Comparison of ENCODE assay signal across 23 mouse cellular contexts in genomic region chr11:61649163-61649580, GRCm38 (mm10). TPM values are rescaled to one million over a fixed set of nuclear protein-coding genes. Genes with fewer than 3 reads are reported as not detected.
DNase-seq lines count a peak whose midpoint lies in the region; ATAC-seq and TF ChIP-seq lines count a peak whose summit lies in the region.
"Had no signal": no experiment of that assay in that cellular context is flagged by ENCODE, and none has a peak within 500 bp of the region (broad histone marks: within the 10 kb centered on the region; RNA-seq: fewer than 3 reads in every experiment).

No protein-coding gene starts in this region.

- H3K27me3 ChIP-seq in spleen, adult 2 months (ENCODE audit: control insufficient read depth, insufficient read depth, low read length) = no peaks in the 10 kb centered on the region
- H3K27me3 ChIP-seq in CH12.LX (replicated peaks) = no peaks in the 10 kb centered on the region
- H3K27me3 ChIP-seq in liver, embryonic 12.5 days (replicated peaks) = peaks cover 25% of the 10 kb centered on the region
- H3K27me3 ChIP-seq: embryonic facial prominence, embryonic 13.5 days; embryonic facial prominence, embryonic 15.5 days; forebrain, embryonic 12.5 days had no signal

- no peaks in the 10 kb centered on the region for H3K9me3 ChIP-seq in CH12.LX (replicated peaks; ENCODE audit: low read length)
- no peaks in the 10 kb centered on the region for H3K9me3 ChIP-seq in liver, embryonic 12.5 days (replicated peaks)
- H3K9me3 ChIP-seq: embryonic facial prominence, embryonic 13.5 days; embryonic facial prominence, embryonic 15.5 days; forebrain, embryonic 10.5 days; forebrain, embryonic 12.5 days had no signal

- no peaks in the 10 kb centered on the region for H3K36me3 ChIP-seq in spleen, adult 2 months (ENCODE audit: control insufficient read depth, insufficient read depth, low read length)
- peaks cover 3 to 4% of the 10 kb centered on the region in 2 experiments for H3K36me3 ChIP-seq in CH12.LX (replicated peaks in 1 of 2; ENCODE audit: control insufficient read depth in 1 of 2, insufficient read depth in 1 of 2, low read length in 1 of 2)
- H3K36me3 ChIP-seq in liver, embryonic 12.5 days = no peaks in the 10 kb centered on the region
- H3K36me3 ChIP-seq: embryonic facial prominence, embryonic 13.5 days; embryonic facial prominence, embryonic 15.5 days; forebrain, embryonic 10.5 days; forebrain, embryonic 12.5 days had no signal

- TF ChIP-seq POLR2A in spleen, adult 2 months (IDR thresholded peaks at IDR 0.05; ENCODE audit: low read depth, low read length) = no peak
- no peak for TF ChIP-seq POLR2A in CH12.LX (IDR thresholded peaks at IDR 0.05; ENCODE audit: low read depth, low read length)

- peaks cover 21% of the 10 kb centered on the region for H3K79me2 ChIP-seq in CH12.LX (replicated peaks; ENCODE audit: control insufficient read depth, extremely low read depth, insufficient read depth, poor library complexity, severe bottlenecking)

- peak overlapping the region; percentile 89; the same call in 1 of the 2 replicates for H3K27ac ChIP-seq in spleen, adult 2 months (ENCODE audit: insufficient read depth, low read length)
- peak overlapping the region; percentile 100 for H3K27ac ChIP-seq in CH12.LX (ENCODE audit: insufficient read depth, low read depth)
- H3K27ac ChIP-seq in liver, embryonic 12.5 days = no peak overlapping the region
- H3K27ac ChIP-seq: embryonic facial prominence, embryonic 13.5 days; embryonic facial prominence, embryonic 15.5 days; forebrain, embryonic 10.5 days; forebrain, embryonic 12.5 days had no signal

- no peak for TF ChIP-seq CTCF in spleen, adult 2 months (IDR thresholded peaks at IDR 0.05; ENCODE audit: extremely low read depth, insufficient read depth, insufficient read length, insufficient replicate concordance)
- TF ChIP-seq CTCF in CH12.LX (conservative IDR thresholded peaks at IDR 0.05 in 1 of 2, IDR thresholded peaks at IDR 0.05 in 1 of 2; ENCODE audit: low read depth in 2 of 2, low read length in 2 of 2) = no peak

- TF ChIP-seq EP300 in CH12.LX (IDR thresholded peaks at IDR 0.05; ENCODE audit: low read length) = no peak

- in situ Hi-C loops in CH12.LX (cut with MboI; ENCODE audit: low pct_ligation_motif_present, low pct_unique_long_range_greater_than_20kb, low sequenced_read_pairs) = no loop called here

- H3K9ac ChIP-seq in CH12.LX (ENCODE audit: insufficient read depth, low read depth) = peak overlapping the region; percentile 75
- H3K9ac ChIP-seq in liver, embryonic 12.5 days = no peak overlapping the region
- H3K9ac ChIP-seq: embryonic facial prominence, embryonic 13.5 days; embryonic facial prominence, embryonic 15.5 days; forebrain, embryonic 12.5 days had no signal

- H3K4me2 ChIP-seq in CH12.LX (ENCODE audit: insufficient read depth, low read depth, poor library complexity, severe bottlenecking) = peak overlapping the region; percentile 52; the same call in 1 of the 2 replicates
- H3K4me2 ChIP-seq in liver, embryonic 12.5 days = no peak overlapping the region
- H3K4me2 ChIP-seq: embryonic facial prominence, embryonic 13.5 days; embryonic facial prominence, embryonic 15.5 days; forebrain, embryonic 12.5 days had no signal

- TF ChIP-seq RAD21 in CH12.LX (IDR thresholded peaks at IDR 0.05; ENCODE audit: low read depth, low read length) = no peak

- peaks cover 43% of the 10 kb centered on the region for H3K4me1 ChIP-seq in spleen, adult 2 months (ENCODE audit: control insufficient read depth, insufficient read depth, insufficient read length)
- H3K4me1 ChIP-seq in CH12.LX (ENCODE audit: control insufficient read depth in 1 of 2, insufficient read depth in 2 of 2) = peaks cover 45 to 79% of the 10 kb centered on the region in 2 experiments
- H3K4me1 ChIP-seq in liver, embryonic 12.5 days = no peaks in the 10 kb centered on the region
- H3K4me1 ChIP-seq: forebrain, embryonic 10.5 days; forebrain, embryonic 12.5 days had no signal

- WGBS in spleen, adult 2 months = 74% methylated on average over 5 of the region's 5 CpGs
- WGBS in liver, embryonic 12.5 days (ENCODE audit: insufficient replicate concordance) = 77% methylated on average over 5 of the region's 5 CpGs

- no peak for DNase-seq in spleen, adult 2 months (ENCODE audit: low read depth in 1 of 2, low spot score in 2 of 2)
- DNase-seq in spleen, postnatal 10 days (ENCODE audit: low spot score in 2 of 2) = no peak
- peak; percentile 67 for DNase-seq in A20 (ENCODE audit: low read depth, low spot score)
- DNase-seq in CH12.LX (ENCODE audit: extremely low read depth) = no peak
- DNase-seq: adrenal gland, adult 2 months; adrenal gland, postnatal 10 days; adrenal gland, postnatal 25 days; cerebellum, adult 11 months; cerebellum, adult 18-20 months; cerebellum, adult 8-10 months; cerebellum, adult 9-11 months; cerebellum, postnatal 14 days; cerebellum, postnatal 36 days; embryo, embryonic 11 days had no signal

- ATAC-seq in liver, embryonic 12.5 days = no peak
- ATAC-seq: forebrain, embryonic 14.5 days; forebrain, embryonic 16.5 days had no signal

- dilution Hi-C loops in CH12.LX (cut with MboI; ENCODE audit: extremely low pct_ligation_motif_present, extremely low pct_unique_long_range_greater_than_20kb, low sequenced_read_pairs) = no loop called here

- no peak overlapping the region for H3K4me3 ChIP-seq in spleen, adult 2 months (ENCODE audit: extremely low read depth, insufficient read depth, insufficient read length)
- peak overlapping the region in 2 of 3 experiments; percentile 14 to 16 for H3K4me3 ChIP-seq in CH12.LX (replicated peaks in 1 of 3; ENCODE audit: low read depth in 2 of 3, low read length in 2 of 3, poor library complexity in 1 of 3)
- no peak overlapping the region for H3K4me3 ChIP-seq in liver, embryonic 12.5 days
- H3K4me3 ChIP-seq: embryonic facial prominence, embryonic 13.5 days; embryonic facial prominence, embryonic 15.5 days; erythroblast, embryonic 14.5 days; forebrain, embryonic 10.5 days; forebrain, embryonic 12.5 days had no signal

TF ChIP-seq in CH12.LX, 34 proteins besides CTCF, POLR2A, EP300 and RAD21:
- TF ChIP-seq NELFE (IDR thresholded peaks at IDR 0.05; ENCODE audit: low read depth, low read length) (no peak), USF1 (IDR thresholded peaks at IDR 0.05; ENCODE audit: low read depth, low read length) (no peak), MEF2A (IDR thresholded peaks at IDR 0.05; ENCODE audit: borderline replicate concordance, low read depth, low read length) (0 out of 2 replicates have a peak, but pooled peaks have one; percentile 11), MYC (IDR thresholded peaks at IDR 0.05; ENCODE audit: low read depth, low read length) (peak; percentile 56; the same call in 1 of the 2 replicates), JUND (conservative IDR thresholded peaks at IDR 0.05; ENCODE audit: low read depth, low read length) (no peak), ETS1 (conservative IDR thresholded peaks at IDR 0.05; ENCODE audit: low read depth, low read length) (no peak; the same call in none of the 2 replicates), ELF1 (IDR thresholded peaks at IDR 0.05; ENCODE audit: low read depth, low read length) (no peak), USF2 (conservative IDR thresholded peaks at IDR 0.05; ENCODE audit: low read depth, low read length) (no peak), MXI1 (IDR thresholded peaks at IDR 0.05; ENCODE audit: low read depth, low read length) (peak; percentile 57), ZMIZ1 (IDR thresholded peaks at IDR 0.05; ENCODE audit: low read depth, low read length) (no peak), BHLHE40 (IDR thresholded peaks at IDR 0.05; ENCODE audit: low read depth, low read length) (peak; percentile 95), RCOR1 (conservative IDR thresholded peaks at IDR 0.05; ENCODE audit: low read depth, low read length) (no peak; the same call in 1 of the 2 replicates), SMC3 (IDR thresholded peaks at IDR 0.05; ENCODE audit: low read depth, low read length) (no peak), SIN3A (IDR thresholded peaks at IDR 0.05; ENCODE audit: low read length) (0 out of 2 replicates have a peak, but pooled peaks have one; percentile 55), POLR2AphosphoS2 (IDR thresholded peaks at IDR 0.05; ENCODE audit: low read depth, low read length) (no peak), KAT2A (IDR thresholded peaks at IDR 0.05; ENCODE audit: insufficient replicate concordance, low read length) (no peak), E2F4 (IDR thresholded peaks at IDR 0.05; ENCODE audit: insufficient replicate concordance, low read depth, low read length) (no peak), HCFC1 (IDR thresholded peaks at IDR 0.05; ENCODE audit: low read depth, low read length) (no peak), CHD1 (IDR thresholded peaks at IDR 0.05; ENCODE audit: low read depth, low read length) (peak; percentile 78), TCF12 (IDR thresholded peaks at IDR 0.05; ENCODE audit: low read depth, low read length) (no peak), GABPA (IDR thresholded peaks at IDR 0.05; ENCODE audit: insufficient replicate concordance, low read depth, low read length) (no peak), UBTF (IDR thresholded peaks at IDR 0.05; ENCODE audit: low read depth, low read length) (no peak), ZNF384 (IDR thresholded peaks at IDR 0.05; ENCODE audit: low read depth, low read length) (peak; percentile 81), MAX (IDR thresholded peaks at IDR 0.05; ENCODE audit: low read length) (peak; percentile 76), MAZ (IDR thresholded peaks at IDR 0.05; ENCODE audit: low read depth, low read length) (no peak), ZKSCAN1 (IDR thresholded peaks at IDR 0.05; ENCODE audit: borderline replicate concordance, low read depth, low read length) (no peak), PAX5 (IDR thresholded peaks at IDR 0.05; ENCODE audit: low read length) (no peak), IRF4 (IDR thresholded peaks at IDR 0.05; ENCODE audit: low read depth, low read length) (no peak), TBP (conservative IDR thresholded peaks at IDR 0.05; ENCODE audit: low read depth, low read length) (no peak)

RNA-seq across cellular contexts. Expression of gene Grap, which starts 3.9 kb away (rescaled TPM):
- polyA plus RNA-seq in spleen, adult 2 months (2012; rRNA removed) = 85.6 and 97.1 TPM in 2 replicates
- total RNA-seq in CH12.LX (2012; rRNA removed) (379 and 412 TPM in 2 replicates), CH12.LX (2014; rRNA removed) (264 and 274 TPM in 2 replicates)
- polyA plus RNA-seq in CH12.LX (2012; ENCODE audit: insufficient read length, low read depth) = 280 and 294 TPM in 2 replicates
- 6.4 and 8.8 TPM in 2 replicates for polyA plus RNA-seq in liver, embryonic 12.5 days (2016; fragmentation: Nextera tagmentation; extraction: Ambion mirVana)

RNA-seq across cellular contexts. Expression of gene Fam83g, which starts 34.7 kb away (rescaled TPM):
- polyA plus RNA-seq in spleen, adult 2 months (2012; rRNA removed) = 1.3 and 2.0 TPM in 2 replicates
- total RNA-seq in CH12.LX (2012; rRNA removed) (50.4 and 63.7 TPM in 2 replicates), CH12.LX (2014; rRNA removed) (17.2 and 19.2 TPM in 2 replicates)
- 17.8 and 19.1 TPM in 2 replicates for polyA plus RNA-seq in CH12.LX (2012; ENCODE audit: insufficient read length, low read depth)
- 8.2 and 8.5 TPM in 2 replicates for polyA plus RNA-seq in liver, embryonic 12.5 days (2016; fragmentation: Nextera tagmentation; extraction: Ambion mirVana)
- total RNA-seq: common myeloid progenitor, adult 5-6 weeks had no signal

Comparison
In these comparisons a context has a peak if more than half of its experiments do, and no peak if none do; other contexts are left out.
1. H3K4me3 ChIP-seq: peak in CH12.LX (2 of 3); none in spleen, adult 2 months (single experiment) and liver, embryonic 12.5 days (single experiment).